Mouse (Mus musculus) intestine, embryonic 15.5 days (tissue): Measurements from ENCODE around the gene Tmem229a. TPM values are rescaled to one million over a fixed set of nuclear protein-coding genes. Genes with fewer than 3 reads are reported as not detected.

Experiments
- ATAC-seq: fragments of 200-750 bp; cut with Nextera tagmentation; 2 replicates; pipeline ENCODE4 v1.8.0; 2017; ENCODE audit warnings: moderate TSS enrichment, moderate library complexity
- H3K27ac ChIP-seq: fragments of 300-500 bp; sonication (generic); 2 replicates; pipeline ENCODE4 v1.5.1; 2015; ENCODE audit warnings: mild to moderate bottlenecking, inconsistent platforms
- H3K27me3 ChIP-seq: fragments of 300-500 bp; sonication (generic); replicated peaks from 2 replicates; pipeline ENCODE4 v1.6.1; 2015; ENCODE audit warnings: inconsistent platforms
- H3K36me3 ChIP-seq: fragments of 300-500 bp; sonication (generic); 2 replicates; pipeline ENCODE4 v1.6.1; 2015; ENCODE audit warnings: inconsistent platforms
- H3K4me1 ChIP-seq: fragments of 300-500 bp; sonication (generic); replicated peaks from 2 replicates; pipeline ENCODE4 v1.6.1; 2015; ENCODE audit warnings: inconsistent platforms
- H3K4me2 ChIP-seq: fragments of 300-500 bp; sonication (generic); replicated peaks from 2 replicates; pipeline ENCODE4 v1.6.1; 2015; ENCODE audit warnings: mild to moderate bottlenecking, inconsistent platforms
- H3K4me3 ChIP-seq: fragments of 300-500 bp; sonication (generic); replicated peaks from 2 replicates; pipeline ENCODE4 v1.5.1; 2015; ENCODE audit warnings: inconsistent platforms
- H3K9ac ChIP-seq: fragments of 300-500 bp; sonication (generic); 2 replicates; pipeline ENCODE4 v1.6.1; 2015; ENCODE audit warnings: inconsistent platforms
- H3K9me3 ChIP-seq: fragments of 300-500 bp; sonication (generic); 2 replicates; pipeline ENCODE4 v1.6.1; 2016; ENCODE audit warnings: inconsistent platforms
- WGBS: fragments of 180-500 bp; shearing (Covaris S2); methylation state at CpG from one replicate; pipeline ENCODE4 v1.1.7; 2015; 5-methylcytosine and 5-hydroxymethylcytosine counted together
- polyA plus RNA-seq: library from polyadenylated mRNA; unstranded; fragments of >200 nt; fragmentation: Nextera tagmentation; extraction: Ambion mirVana; gene quantifications from 2 replicates; pipeline ENCODE4 v1.2.1, GENCODE M21; 2015

Tmem229a gene
- polyA plus RNA-seq, result 1.2 and 1.3 TPM in 2 replicates

- Histone ChIP-seq H3K9ac (peak within 1 kb of the TSS; percentile 58), H3K27me3 (peaks cover 13% of the 10 kb centered on the region; the same call in 1 of the 2 replicates), H3K4me3 (peak within 1 kb of the TSS; percentile 60), H3K4me2 (peak within 1 kb of the TSS; percentile 97), H3K27ac (no peak within 1 kb of the TSS), H3K9me3 (no peaks in the 10 kb centered on the region), H3K36me3 (no peaks in the 10 kb centered on the region), H3K4me1 (peaks cover 11% of the 10 kb centered on the region; the same call in 1 of the 2 replicates)
- WGBS, result 2% methylated on average over 40 of the region's 46 CpGs
- peak; percentile 88 for ATAC-seq
Observed at GRCm38 (mm10) chr6:24955946-24956585, at the start of gene Tmem229a. Gene Tmem229a (minus strand): TSS chr6:24956297.

- no peak for ATAC-seq
- H3K36me3 ChIP-seq, result no peaks in the 10 kb centered on the region
Observed at GRCm38 (mm10) chr6:24993754-24994153, 37.7 kb upstream of the Tmem229a start.

GRCm38 (mm10) chr6:24989836-24990235 lies 33.7 kb upstream of the Tmem229a start:
- Histone ChIP-seq H3K4me2 (no peak overlapping the region), H3K9me3 (no peaks in the 10 kb centered on the region), H3K27ac (no peak overlapping the region), H3K36me3 (no peaks in the 10 kb centered on the region), H3K4me1 (no peaks in the 10 kb centered on the region), H3K9ac (no peak overlapping the region), H3K27me3 (no peaks in the 10 kb centered on the region), H3K4me3 (no peak overlapping the region)
- no peak for ATAC-seq

More at GRCm38 (mm10) chr6:24993754-24994153, 37.7 kb upstream of the Tmem229a start:
- Histone ChIP-seq H3K4me1 (no peaks in the 10 kb centered on the region), H3K4me2 (no peak overlapping the region), H3K27me3 (no peaks in the 10 kb centered on the region), H3K9ac (no peak overlapping the region), H3K4me3 (no peak overlapping the region), H3K27ac (no peak overlapping the region), H3K9me3 (no peaks in the 10 kb centered on the region)
- 61% methylated on average over 2 of the region's 2 CpGs for WGBS

GRCm38 (mm10) chr6:24976176-24976575 lies 20.1 kb upstream of the Tmem229a start:
- H3K4me2 ChIP-seq, result no peak overlapping the region
- WGBS, result 69% methylated on average over 2 of the region's 2 CpGs
- ATAC-seq, result no peak

GRCm38 (mm10) chr6:24968471-24969223 lies 12.6 kb upstream of the Tmem229a start:
- H3K4me3 ChIP-seq, result no peak overlapping the region
- no peaks in the 10 kb centered on the region for H3K36me3 ChIP-seq
- H3K27ac ChIP-seq, result no peak overlapping the region
- no peak overlapping the region for H3K9ac ChIP-seq
- H3K4me1 ChIP-seq, result no peaks in the 10 kb centered on the region
- 65% methylated on average over 3 of the region's 3 CpGs for WGBS
- no peaks in the 10 kb centered on the region for H3K9me3 ChIP-seq
- H3K4me2 ChIP-seq, result no peak overlapping the region
- ATAC-seq, result peak; percentile 83
- H3K27me3 ChIP-seq, result no peaks in the 10 kb centered on the region

More at GRCm38 (mm10) chr6:24976176-24976575, 20.1 kb upstream of the Tmem229a start:
- no peaks in the 10 kb centered on the region for H3K4me1 ChIP-seq
- no peaks in the 10 kb centered on the region for H3K9me3 ChIP-seq
- no peak overlapping the region for H3K9ac ChIP-seq
- no peak overlapping the region for H3K27ac ChIP-seq
- no peaks in the 10 kb centered on the region for H3K27me3 ChIP-seq
- no peaks in the 10 kb centered on the region for H3K36me3 ChIP-seq
- no peak overlapping the region for H3K4me3 ChIP-seq

GRCm38 (mm10) chr6:24967726-24968125 lies 11.6 kb upstream of the Tmem229a start:
- H3K27me3 ChIP-seq, result no peaks in the 10 kb centered on the region
- 92% methylated on average over 7 of the region's 7 CpGs for WGBS
- H3K27ac ChIP-seq, result no peak overlapping the region
- H3K4me2 ChIP-seq, result no peak overlapping the region
- no peaks in the 10 kb centered on the region for H3K9me3 ChIP-seq
- no peak overlapping the region for H3K4me3 ChIP-seq
- H3K9ac ChIP-seq, result no peak overlapping the region
- no peak for ATAC-seq
- no peaks in the 10 kb centered on the region for H3K36me3 ChIP-seq
- H3K4me1 ChIP-seq, result no peaks in the 10 kb centered on the region

GRCm38 (mm10) chr6:24966010-24966682 lies 10.0 kb upstream of the Tmem229a start:
- Histone ChIP-seq H3K4me3 (no peak overlapping the region), H3K9me3 (no peaks in the 10 kb centered on the region), H3K27me3 (no peaks in the 10 kb centered on the region), H3K36me3 (no peaks in the 10 kb centered on the region), H3K27ac (no peak overlapping the region), H3K4me1 (no peaks in the 10 kb centered on the region), H3K4me2 (no peak overlapping the region), H3K9ac (no peak overlapping the region)
- ATAC-seq, result no peak
- WGBS, result 53% methylated on average over 2 of the region's 2 CpGs

GRCm38 (mm10) chr6:24963754-24964153 lies 7.7 kb upstream of the Tmem229a start:
- ATAC-seq, result no peak
- H3K4me2 ChIP-seq, result no peak overlapping the region

GRCm38 (mm10) chr6:24956586-24956973 lies 483 bp upstream of the Tmem229a start:
- ATAC-seq, result no peak
- peaks cover 13% of the 10 kb centered on the region; the same call in 1 of the 2 replicates for H3K27me3 ChIP-seq
- no peak overlapping the region for H3K27ac ChIP-seq
- no peaks in the 10 kb centered on the region for H3K36me3 ChIP-seq
- peak overlapping the region; percentile 97 for H3K4me2 ChIP-seq
- H3K9me3 ChIP-seq, result no peaks in the 10 kb centered on the region
- H3K4me3 ChIP-seq, result 0 out of 2 replicates have a peak overlapping the region, but pooled peaks have one; percentile 60
- 46% methylated on average over 5 of the region's 5 CpGs for WGBS
- H3K9ac ChIP-seq, result no peak overlapping the region
- peaks cover 11% of the 10 kb centered on the region; the same call in 1 of the 2 replicates for H3K4me1 ChIP-seq

More at GRCm38 (mm10) chr6:24963754-24964153, 7.7 kb upstream of the Tmem229a start:
- Histone ChIP-seq H3K27me3 (no peaks in the 10 kb centered on the region), H3K4me3 (no peak overlapping the region), H3K9ac (no peak overlapping the region), H3K27ac (no peak overlapping the region), H3K4me1 (no peaks in the 10 kb centered on the region), H3K9me3 (no peaks in the 10 kb centered on the region), H3K36me3 (no peaks in the 10 kb centered on the region)
- WGBS, result 81% methylated on average over 5 of the region's 5 CpGs

- peak; percentile 86 for ATAC-seq
- no peaks in the 10 kb centered on the region for H3K36me3 ChIP-seq
- H3K27me3 ChIP-seq, result peaks cover 13% of the 10 kb centered on the region; the same call in 1 of the 2 replicates
- under 1% methylated on average over 86 of the region's 91 CpGs for WGBS
- H3K9me3 ChIP-seq, result no peaks in the 10 kb centered on the region
- H3K4me3 ChIP-seq, result peak overlapping the region; percentile 60
- peak overlapping the region; percentile 97 for H3K4me2 ChIP-seq
- H3K9ac ChIP-seq, result peak overlapping the region; percentile 58
- no peak overlapping the region for H3K27ac ChIP-seq
- H3K4me1 ChIP-seq, result peaks cover 11% of the 10 kb centered on the region; the same call in 1 of the 2 replicates
Observed at GRCm38 (mm10) chr6:24955131-24955945, 759 bp downstream of the Tmem229a start.

- 80% methylated on average over 5 of the region's 5 CpGs for WGBS
- Histone ChIP-seq H3K36me3 (no peaks in the 10 kb centered on the region), H3K4me2 (no peak overlapping the region), H3K27ac (no peak overlapping the region), H3K9me3 (no peaks in the 10 kb centered on the region), H3K4me1 (peaks cover 11% of the 10 kb centered on the region; the same call in 1 of the 2 replicates), H3K27me3 (peaks cover 13% of the 10 kb centered on the region; the same call in 1 of the 2 replicates), H3K9ac (no peak overlapping the region), H3K4me3 (no peak overlapping the region)
- no peak for ATAC-seq
Observed at GRCm38 (mm10) chr6:24954126-24954525, 2.0 kb downstream of the Tmem229a start.
